Mouse (Mus musculus): ENCODE measurements around the gene Olfr1084. TPM values are rescaled to one million over a fixed set of nuclear protein-coding genes. Genes with fewer than 3 reads are reported as not detected.
"Not testable (repeated sequence)": the region's sequence is repeated elsewhere in the genome, so short reads cannot be mapped to it uniquely, and the experiment has no call there.

Gene Olfr1084
- polyA plus RNA-seq (2012) = not detected in 2 replicates

- not testable (repeated sequence) for H3K27me3 ChIP-seq (ENCODE audit: control insufficient read depth); H3K9me3 ChIP-seq (ENCODE audit: control insufficient read depth, low read length); H3K36me3 ChIP-seq (ENCODE audit: control insufficient read depth); H3K4me1 ChIP-seq (ENCODE audit: control insufficient read depth); H3K4me3 ChIP-seq (replicated peaks)
Observed at GRCm38 (mm10) chr2:86639625-86640024, at the start of gene Olfr1084. Gene Olfr1084 (minus strand): TSS chr2:86639725.

- Histone ChIP-seq H3K36me3 (ENCODE audit: control insufficient read depth) (no peaks in the 10 kb centered on the region), H3K4me3 (replicated peaks) (no peak within 1 kb of the TSS), H3K9me3 (ENCODE audit: control insufficient read depth, low read length) (no peaks in the 10 kb centered on the region), H3K4me1 (ENCODE audit: control insufficient read depth) (no peaks in the 10 kb centered on the region), H3K27me3 (ENCODE audit: control insufficient read depth) (no peaks in the 10 kb centered on the region)
- TF ChIP-seq GATA1 (IDR thresholded peaks at IDR 0.05; ENCODE audit: low read length) = no peak
- TF ChIP-seq TAL1 (IDR thresholded peaks at IDR 0.05; ENCODE audit: low read length) = no peak
Observed at GRCm38 (mm10) chr2:86679992-86680391, 40.5 kb upstream of the Olfr1084 start, which contains the start of gene Olfr1086. Gene Olfr1086 (minus strand): TSS chr2:86680092.

GRCm38 (mm10) chr2:86661919-86662318 is 22.4 kb upstream of the Olfr1084 start, which contains the start of gene Olfr1085:
Gene Olfr1085 (minus strand): TSS chr2:86662019.
- TF ChIP-seq TAL1 (IDR thresholded peaks at IDR 0.05; ENCODE audit: low read length) = no peak
- Histone ChIP-seq H3K9me3 (ENCODE audit: control insufficient read depth, low read length) (no peaks in the 10 kb centered on the region), H3K27me3 (ENCODE audit: control insufficient read depth) (no peaks in the 10 kb centered on the region), H3K4me3 (replicated peaks) (no peak within 1 kb of the TSS), H3K4me1 (ENCODE audit: control insufficient read depth) (no peaks in the 10 kb centered on the region), H3K36me3 (ENCODE audit: control insufficient read depth) (no peaks in the 10 kb centered on the region)

GRCm38 (mm10) chr2:86598866-86599265 is 40.7 kb downstream of the Olfr1084 start, which contains the start of gene Olfr1082:
Gene Olfr1082 (minus strand): TSS chr2:86598966.
- H3K36me3 ChIP-seq (ENCODE audit: control insufficient read depth); H3K9me3 ChIP-seq (ENCODE audit: control insufficient read depth, low read length); H3K4me1 ChIP-seq (ENCODE audit: control insufficient read depth); H3K4me3 ChIP-seq (replicated peaks); H3K27me3 ChIP-seq (ENCODE audit: control insufficient read depth): not testable (repeated sequence)

Other genes starting within 250 kb of the Olfr1084 start
- 0.04 TPM in 1 of 2 replicates, not detected in the other for gene Olfr1061, start 225.7 kb downstream of the Olfr1084 start, polyA plus RNA-seq (2012)
- not detected in 2 replicates for gene Olfr1062, start 213.0 kb downstream of the Olfr1084 start, polyA plus RNA-seq (2012)
- gene Olfr1065, start 189.1 kb downstream of the Olfr1084 start, polyA plus RNA-seq (2012) = not detected in 2 replicates
- not detected in 2 replicates for gene Olfr1066, start 183.5 kb downstream of the Olfr1084 start, polyA plus RNA-seq (2012)
- gene Olfr228, start 152.3 kb downstream of the Olfr1084 start, polyA plus RNA-seq (2012) = not detected in 2 replicates
- gene Olfr1076, start 131.3 kb downstream of the Olfr1084 start, polyA plus RNA-seq (2012) = not detected in 2 replicates
- not detected in 2 replicates for gene Olfr1079, start 97.2 kb downstream of the Olfr1084 start, polyA plus RNA-seq (2012)
- not detected in 2 replicates for gene Olfr1080, start 81.5 kb downstream of the Olfr1084 start, polyA plus RNA-seq (2012)
- gene Olfr1082, start 40.8 kb downstream of the Olfr1084 start, polyA plus RNA-seq (2012) = not detected in 2 replicates
- not detected in 2 replicates for gene Olfr1085, start 22.3 kb upstream of the Olfr1084 start, polyA plus RNA-seq (2012)
- not detected in 2 replicates for gene Olfr1086, start 40.4 kb upstream of the Olfr1084 start, polyA plus RNA-seq (2012)
- not detected in 2 replicates for gene Olfr1087, start 58.7 kb upstream of the Olfr1084 start, polyA plus RNA-seq (2012)
- not detected in 2 replicates for gene Olfr1089, start 94.0 kb upstream of the Olfr1084 start, polyA plus RNA-seq (2012)
- not detected in 2 replicates for gene Olfr1090, start 119.3 kb upstream of the Olfr1084 start, polyA plus RNA-seq (2012)
- gene Olfr1093, start 142.8 kb upstream of the Olfr1084 start, polyA plus RNA-seq (2012) = not detected in 2 replicates
- gene Olfr141, start 170.3 kb upstream of the Olfr1084 start, polyA plus RNA-seq (2012) = not detected in 2 replicates
- 0.03 TPM in 1 of 2 replicates, not detected in the other for gene Olfr1094, start 184.9 kb upstream of the Olfr1084 start, polyA plus RNA-seq (2012)
- gene Olfr1095, start 212.0 kb upstream of the Olfr1084 start, polyA plus RNA-seq (2012) = not detected in 2 replicates
- not detected in 2 replicates for gene Gm13723, start 235.1 kb upstream of the Olfr1084 start, polyA plus RNA-seq (2012)